Mouse (Mus musculus): ENCODE measurements around the gene Prkch. TPM values are rescaled to one million over a fixed set of nuclear protein-coding genes. Genes with fewer than 3 reads are reported as not detected.

The Prkch gene
- polyA plus RNA-seq, 1 experiment, result 12.5 TPM

DNA sequence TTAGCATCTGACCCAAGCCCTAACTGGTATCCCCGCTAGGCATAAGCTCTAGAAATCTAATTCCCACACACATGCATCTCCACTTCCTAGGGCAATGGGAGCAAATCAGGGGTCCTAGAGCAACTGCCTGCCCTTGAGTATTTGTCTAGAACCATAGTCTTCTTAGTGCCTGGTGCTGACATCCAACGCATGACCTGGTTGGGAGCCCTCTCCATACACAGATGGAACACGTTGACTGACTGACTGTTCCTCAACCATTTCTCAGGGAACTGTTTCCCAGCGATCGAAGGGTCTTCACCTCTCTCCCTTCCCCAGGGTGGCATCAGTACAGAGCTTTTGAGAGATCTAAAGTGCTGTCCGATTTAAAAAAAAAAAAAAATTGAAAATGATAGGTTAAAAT, 227.6 kb downstream of the Prkch start:
- 80% methylated on average over 6 of the region's 6 CpGs for WGBS
- no peak overlapping the region for H3K27ac ChIP-seq (ENCODE audit: insufficient read depth, low read length)
- H3K4me1 ChIP-seq (ENCODE audit: control insufficient read depth, insufficient read depth, insufficient read length), result no peaks in the 10 kb centered on the region

DNA sequence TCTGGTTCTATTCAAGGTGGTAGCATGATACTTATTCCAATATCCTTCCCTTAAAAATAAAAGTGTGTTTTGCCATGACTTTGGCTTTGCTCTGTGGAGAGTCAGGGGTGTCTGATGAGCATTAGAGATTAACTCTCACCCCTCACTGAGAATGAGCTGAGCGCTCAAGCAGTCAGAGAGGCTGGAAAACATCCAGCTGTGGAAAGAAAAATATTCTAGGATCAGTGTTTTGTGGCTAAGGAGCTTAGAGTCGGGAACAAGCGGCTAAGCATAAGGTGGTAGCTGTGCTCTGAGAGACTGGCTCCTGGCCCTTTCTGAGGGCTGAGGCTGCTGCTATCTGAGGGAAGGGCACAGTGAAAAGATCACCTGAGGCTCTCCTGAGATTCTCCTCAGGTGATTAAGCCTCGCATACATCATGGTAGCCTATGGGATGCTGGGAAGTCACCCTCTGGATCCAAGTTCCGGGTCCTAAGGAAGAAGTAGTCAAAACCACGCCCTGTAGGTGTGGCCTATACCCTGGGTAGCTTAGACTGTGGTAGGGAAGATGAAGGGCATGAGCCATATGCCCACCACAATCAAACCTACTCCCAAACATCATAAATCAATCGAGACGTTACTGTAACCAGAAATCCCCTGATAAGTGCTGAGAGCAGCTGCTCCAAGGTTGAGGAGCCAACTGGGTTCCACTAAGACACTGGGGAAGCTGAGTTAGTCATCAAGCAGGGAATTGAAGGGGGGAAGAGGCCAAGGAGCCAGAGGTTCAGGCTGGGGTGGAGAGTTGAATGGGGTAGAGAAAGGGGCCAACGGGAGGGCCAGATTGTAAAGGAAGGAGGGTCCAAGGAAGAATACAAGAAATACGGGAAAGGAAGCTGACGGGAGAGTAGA, 228.7 kb downstream of the Prkch start:
- TF ChIP-seq CTCF (IDR thresholded peaks at IDR 0.05; ENCODE audit: extremely low read depth, insufficient read depth, insufficient read length, insufficient replicate concordance), result no peak
- no peak for TF ChIP-seq POLR2A (IDR thresholded peaks at IDR 0.05; ENCODE audit: low read depth, low read length)
- Histone ChIP-seq H3K27me3 (ENCODE audit: control insufficient read depth, insufficient read depth, low read length) (no peaks in the 10 kb centered on the region), H3K4me1 (ENCODE audit: control insufficient read depth, insufficient read depth, insufficient read length) (no peaks in the 10 kb centered on the region), H3K27ac (ENCODE audit: insufficient read depth, low read length) (no peak overlapping the region), H3K4me3 (ENCODE audit: extremely low read depth, insufficient read depth, insufficient read length) (no peak overlapping the region), H3K36me3 (ENCODE audit: control insufficient read depth, insufficient read depth, low read length) (no peaks in the 10 kb centered on the region)
- WGBS, result 83% methylated on average over 11 of the region's 11 CpGs
- DNase-seq (ENCODE audit: low read depth in 1 of 2, low spot score in 2 of 2), result no peak

More for the DNA sequence above, 227.6 kb downstream of the Prkch start:
- DNase-seq (ENCODE audit: low read depth in 1 of 2, low spot score in 2 of 2), result no peak
- H3K27me3 ChIP-seq (ENCODE audit: control insufficient read depth, insufficient read depth, low read length), result no peaks in the 10 kb centered on the region
- H3K36me3 ChIP-seq (ENCODE audit: control insufficient read depth, insufficient read depth, low read length), result no peaks in the 10 kb centered on the region
- TF ChIP-seq CTCF (IDR thresholded peaks at IDR 0.05; ENCODE audit: extremely low read depth, insufficient read depth, insufficient read length, insufficient replicate concordance) (no peak), POLR2A (IDR thresholded peaks at IDR 0.05; ENCODE audit: low read depth, low read length) (no peak)
- no peak overlapping the region for H3K4me3 ChIP-seq (ENCODE audit: extremely low read depth, insufficient read depth, insufficient read length)

DNA sequence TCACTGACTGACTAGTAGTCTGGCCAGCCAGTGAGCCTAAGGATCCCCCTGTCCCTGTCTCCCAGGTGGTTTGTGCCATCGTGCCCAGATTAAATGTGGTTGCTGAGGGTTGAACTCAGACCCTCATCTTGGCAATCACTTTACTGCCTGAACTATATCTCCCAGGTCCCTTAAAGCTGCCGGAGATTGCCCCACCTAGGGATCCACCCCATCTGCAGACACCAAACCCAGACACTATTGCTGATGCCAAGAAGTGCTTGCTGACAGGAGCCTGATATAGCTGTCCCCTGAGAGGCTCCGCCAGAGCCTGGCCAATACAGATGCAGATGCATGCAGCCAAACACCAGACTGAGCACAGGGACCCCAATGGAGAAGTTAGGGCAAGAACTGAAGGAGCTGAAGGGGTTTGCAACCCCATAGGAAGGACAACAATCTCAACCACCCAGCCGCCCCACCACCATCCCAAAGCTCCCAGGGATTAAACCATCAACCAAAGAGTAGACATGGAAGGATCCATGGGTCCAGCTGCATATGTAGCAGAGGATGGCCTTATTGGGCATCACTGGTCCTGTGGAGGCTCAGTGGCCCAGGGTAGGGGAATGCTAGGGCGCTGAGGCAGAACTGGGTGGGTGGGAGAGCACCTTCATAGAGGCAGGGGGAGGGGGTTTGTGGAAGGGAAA, 229.6 kb downstream of the Prkch start:
- Histone ChIP-seq H3K27ac (ENCODE audit: insufficient read depth, low read length) (no peak overlapping the region), H3K27me3 (ENCODE audit: control insufficient read depth, insufficient read depth, low read length) (no peaks in the 10 kb centered on the region), H3K4me1 (ENCODE audit: control insufficient read depth, insufficient read depth, insufficient read length) (no peaks in the 10 kb centered on the region), H3K36me3 (ENCODE audit: control insufficient read depth, insufficient read depth, low read length) (no peaks in the 10 kb centered on the region), H3K4me3 (ENCODE audit: extremely low read depth, insufficient read depth, insufficient read length) (no peak overlapping the region)
- no peak for DNase-seq (ENCODE audit: low read depth in 1 of 2, low spot score in 2 of 2)
- 87% methylated on average over 5 of the region's 5 CpGs for WGBS
- TF ChIP-seq CTCF (IDR thresholded peaks at IDR 0.05; ENCODE audit: extremely low read depth, insufficient read depth, insufficient read length, insufficient replicate concordance) (no peak), POLR2A (IDR thresholded peaks at IDR 0.05; ENCODE audit: low read depth, low read length) (no peak)

GRCm38 (mm10) chr12:73814897-73815296, 230.3 kb downstream of the Prkch start:
- no peak overlapping the region for H3K27ac ChIP-seq (ENCODE audit: insufficient read depth, low read length)
- no peak for DNase-seq (ENCODE audit: low read depth in 1 of 2, low spot score in 2 of 2)
- TF ChIP-seq POLR2A (IDR thresholded peaks at IDR 0.05; ENCODE audit: low read depth, low read length) (no peak), CTCF (IDR thresholded peaks at IDR 0.05; ENCODE audit: extremely low read depth, insufficient read depth, insufficient read length, insufficient replicate concordance) (no peak)
- H3K4me3 ChIP-seq (ENCODE audit: extremely low read depth, insufficient read depth, insufficient read length), result no peak overlapping the region
- H3K4me1 ChIP-seq (ENCODE audit: control insufficient read depth, insufficient read depth, insufficient read length), result no peaks in the 10 kb centered on the region
- 88% methylated on average over 2 of the region's 2 CpGs for WGBS
- H3K27me3 ChIP-seq (ENCODE audit: control insufficient read depth, insufficient read depth, low read length), result no peaks in the 10 kb centered on the region
- no peaks in the 10 kb centered on the region for H3K36me3 ChIP-seq (ENCODE audit: control insufficient read depth, insufficient read depth, low read length)

GRCm38 (mm10) chr12:73815463-73815862, 230.9 kb downstream of the Prkch start:
- Histone ChIP-seq H3K4me1 (ENCODE audit: control insufficient read depth, insufficient read depth, insufficient read length) (no peaks in the 10 kb centered on the region), H3K27ac (ENCODE audit: insufficient read depth, low read length) (no peak overlapping the region), H3K36me3 (ENCODE audit: control insufficient read depth, insufficient read depth, low read length) (no peaks in the 10 kb centered on the region), H3K27me3 (ENCODE audit: control insufficient read depth, insufficient read depth, low read length) (no peaks in the 10 kb centered on the region), H3K4me3 (ENCODE audit: extremely low read depth, insufficient read depth, insufficient read length) (no peak overlapping the region)
- no peak for TF ChIP-seq CTCF (IDR thresholded peaks at IDR 0.05; ENCODE audit: extremely low read depth, insufficient read depth, insufficient read length, insufficient replicate concordance)
- no peak for TF ChIP-seq POLR2A (IDR thresholded peaks at IDR 0.05; ENCODE audit: low read depth, low read length)
- DNase-seq (ENCODE audit: low read depth in 1 of 2, low spot score in 2 of 2), result no peak
- 87% methylated on average over 4 of the region's 4 CpGs for WGBS

DNA sequence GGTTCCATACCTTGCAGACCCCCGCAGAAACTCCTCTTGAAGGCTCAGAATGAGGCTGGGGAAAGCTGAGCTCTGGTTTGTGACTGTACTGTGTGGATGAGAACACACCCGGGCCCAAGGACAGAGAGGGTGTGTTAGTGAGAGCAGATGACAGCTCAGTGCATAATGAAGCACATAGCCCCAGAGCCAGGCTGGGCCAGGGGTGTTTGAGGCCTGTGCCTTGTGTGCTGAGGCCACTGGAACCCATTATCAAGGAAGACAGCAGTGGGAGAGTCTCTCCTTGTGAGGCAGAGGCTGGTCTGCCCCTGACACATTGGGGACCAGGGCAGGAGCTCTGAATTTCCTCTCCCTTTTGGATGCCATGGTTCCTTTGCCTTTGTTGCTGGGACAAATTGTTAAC, 231.3 kb downstream of the Prkch start:
- Histone ChIP-seq H3K4me1 (ENCODE audit: control insufficient read depth, insufficient read depth, insufficient read length) (no peaks in the 10 kb centered on the region), H3K27me3 (ENCODE audit: control insufficient read depth, insufficient read depth, low read length) (no peaks in the 10 kb centered on the region), H3K4me3 (ENCODE audit: extremely low read depth, insufficient read depth, insufficient read length) (no peak overlapping the region), H3K36me3 (ENCODE audit: control insufficient read depth, insufficient read depth, low read length) (no peaks in the 10 kb centered on the region), H3K27ac (ENCODE audit: insufficient read depth, low read length) (no peak overlapping the region)
- DNase-seq (ENCODE audit: low read depth in 1 of 2, low spot score in 2 of 2), result no peak
- TF ChIP-seq CTCF (IDR thresholded peaks at IDR 0.05; ENCODE audit: extremely low read depth, insufficient read depth, insufficient read length, insufficient replicate concordance), result no peak
- no peak for TF ChIP-seq POLR2A (IDR thresholded peaks at IDR 0.05; ENCODE audit: low read depth, low read length)
- 65% methylated on average over 2 of the region's 2 CpGs for WGBS

All from spleen, adult 2 months (tissue).